Mouse (Mus musculus): Measurements from ENCODE around the gene Slc13a2.

DNA sequence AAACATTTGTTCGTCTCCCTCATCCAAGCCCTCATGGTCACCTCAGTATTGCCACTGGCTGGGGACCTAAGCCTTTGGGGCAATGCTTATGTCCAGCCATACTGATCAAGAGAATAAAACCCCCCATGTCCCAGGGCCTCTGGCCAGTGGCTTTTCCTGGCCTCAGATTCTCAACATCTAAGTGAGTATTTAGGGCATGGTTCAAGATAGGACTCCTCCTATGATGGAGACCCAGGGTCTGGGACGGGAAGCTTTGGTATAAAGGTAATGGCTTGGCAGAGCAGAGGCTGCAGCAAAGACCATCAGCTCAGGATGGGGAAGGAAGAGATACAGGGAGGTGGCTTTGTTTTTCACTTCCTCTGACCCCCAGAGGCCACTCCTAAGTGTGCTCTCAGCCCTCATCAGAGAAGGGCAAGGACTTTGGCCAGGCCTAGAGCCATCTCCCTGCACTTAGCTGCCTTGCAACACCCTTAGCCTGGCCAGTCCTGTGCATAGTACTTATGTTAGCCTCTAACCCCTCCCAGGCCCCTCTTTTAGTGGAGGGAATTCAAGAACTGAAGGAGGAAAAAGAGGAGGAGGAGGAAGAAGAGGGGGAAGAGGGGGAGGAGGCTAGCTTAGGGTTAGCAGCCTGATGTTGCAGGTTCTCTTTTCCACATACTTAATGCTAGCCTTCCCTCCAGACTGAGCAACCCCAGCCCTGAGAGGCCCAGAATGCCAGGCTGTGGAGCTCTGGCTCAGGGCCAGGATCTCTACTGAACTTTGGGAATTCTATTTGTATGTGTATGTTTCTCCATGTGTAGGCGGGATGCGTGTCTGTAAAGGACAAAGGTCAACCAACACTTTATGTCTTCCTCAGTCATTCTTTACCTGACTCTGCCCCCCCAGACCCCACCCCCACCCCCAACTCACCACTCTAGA, 72.3 kb downstream of the Slc13a2 start:
- TF ChIP-seq CTCF (IDR thresholded peaks at IDR 0.05; ENCODE audit: low read depth): no peak
- peak; percentile 22; the same call in 1 of the 2 replicates for TF ChIP-seq EP300 (IDR thresholded peaks at IDR 0.05; ENCODE audit: low read depth)

Data from liver, postnatal 0 days (tissue).